Mouse (Mus musculus): ENCODE data around the gene Cep131.
A peak's percentile ranks its signal among the peaks of the same experiment; 100 is the strongest.

The Cep131 gene

GRCm38 (mm10) chr11:120085891-120086627, 568 bp downstream of the Cep131 start:
- Histone ChIP-seq H3K27me3 (ENCODE audit: insufficient read depth, low read length) (no peaks in the 10 kb centered on the region), H3K4me3 (replicated peaks; ENCODE audit: low read length) (peak overlapping the region; percentile 93), H3K4me1 (replicated peaks; ENCODE audit: low read depth, low read length) (peaks cover 69% of the 10 kb centered on the region), H3K9me3 (ENCODE audit: low read length) (no peaks in the 10 kb centered on the region), H3K36me3 (ENCODE audit: insufficient read depth, low read length) (peaks cover 34% of the 10 kb centered on the region)
- TF ChIP-seq CTCF (conservative IDR thresholded peaks at IDR 0.05; ENCODE audit: low read length) (no peak), NANOG (IDR thresholded peaks at IDR 0.05; ENCODE audit: borderline replicate concordance, low read length) (no peak), POU5F1 (IDR thresholded peaks at IDR 0.05; ENCODE audit: borderline replicate concordance, low read length) (no peak)

GRCm38 (mm10) chr11:120080282-120080681, 6.3 kb downstream of the Cep131 start:
- Histone ChIP-seq H3K27me3 (ENCODE audit: insufficient read depth, low read length) (no peaks in the 10 kb centered on the region), H3K36me3 (ENCODE audit: insufficient read depth, low read length) (peaks cover 80% of the 10 kb centered on the region), H3K4me1 (replicated peaks; ENCODE audit: low read depth, low read length) (peaks cover 45% of the 10 kb centered on the region), H3K4me3 (replicated peaks; ENCODE audit: low read length) (no peak overlapping the region), H3K9me3 (ENCODE audit: low read length) (peaks cover 20% of the 10 kb centered on the region)
- TF ChIP-seq POU5F1 (IDR thresholded peaks at IDR 0.05; ENCODE audit: borderline replicate concordance, low read length) (no peak), NANOG (IDR thresholded peaks at IDR 0.05; ENCODE audit: borderline replicate concordance, low read length) (no peak), CTCF (conservative IDR thresholded peaks at IDR 0.05; ENCODE audit: low read length) (no peak)

GRCm38 (mm10) chr11:120076191-120076590, 10.4 kb downstream of the Cep131 start:
- Histone ChIP-seq H3K4me1 (replicated peaks; ENCODE audit: low read depth, low read length) (peaks cover 60% of the 10 kb centered on the region), H3K9me3 (ENCODE audit: low read length) (peaks cover 20% of the 10 kb centered on the region), H3K36me3 (ENCODE audit: insufficient read depth, low read length) (peaks cover 89% of the 10 kb centered on the region), H3K4me3 (replicated peaks; ENCODE audit: low read length) (no peak overlapping the region), H3K27me3 (ENCODE audit: insufficient read depth, low read length) (no peaks in the 10 kb centered on the region)
- TF ChIP-seq CTCF (conservative IDR thresholded peaks at IDR 0.05; ENCODE audit: low read length) (no peak), POU5F1 (IDR thresholded peaks at IDR 0.05; ENCODE audit: borderline replicate concordance, low read length) (no peak), NANOG (IDR thresholded peaks at IDR 0.05; ENCODE audit: borderline replicate concordance, low read length) (no peak)

- Histone ChIP-seq H3K9me3 (ENCODE audit: low read length) (no peaks in the 10 kb centered on the region), H3K36me3 (ENCODE audit: insufficient read depth, low read length) (peaks cover 91% of the 10 kb centered on the region), H3K4me3 (replicated peaks; ENCODE audit: low read length) (0 out of 2 replicates have a peak overlapping the region, but pooled peaks have one; percentile 20), H3K27me3 (ENCODE audit: insufficient read depth, low read length) (no peaks in the 10 kb centered on the region), H3K4me1 (replicated peaks; ENCODE audit: low read depth, low read length) (peaks cover 91% of the 10 kb centered on the region)
- no peak for TF ChIP-seq POU5F1 (IDR thresholded peaks at IDR 0.05; ENCODE audit: borderline replicate concordance, low read length)
- TF ChIP-seq NANOG (IDR thresholded peaks at IDR 0.05; ENCODE audit: borderline replicate concordance, low read length) = no peak
- no peak for TF ChIP-seq CTCF (conservative IDR thresholded peaks at IDR 0.05; ENCODE audit: low read length)
These were observed 13.5 kb downstream of the Cep131 start for GRCm38 (mm10) chr11:120072986-120073647.

- H3K36me3 ChIP-seq (ENCODE audit: insufficient read depth, low read length) = peaks cover 91% of the 10 kb centered on the region
- TF ChIP-seq NANOG (IDR thresholded peaks at IDR 0.05; ENCODE audit: borderline replicate concordance, low read length) (no peak), POU5F1 (IDR thresholded peaks at IDR 0.05; ENCODE audit: borderline replicate concordance, low read length) (no peak), CTCF (conservative IDR thresholded peaks at IDR 0.05; ENCODE audit: low read length) (no peak)
- H3K27me3 ChIP-seq (ENCODE audit: insufficient read depth, low read length) = no peaks in the 10 kb centered on the region
- no peaks in the 10 kb centered on the region for H3K9me3 ChIP-seq (ENCODE audit: low read length)
- peak overlapping the region; percentile 7; the same call in 1 of the 2 replicates for H3K4me3 ChIP-seq (replicated peaks; ENCODE audit: low read length)
- H3K4me1 ChIP-seq (replicated peaks; ENCODE audit: low read depth, low read length) = peaks cover 97% of the 10 kb centered on the region
These were observed 14.8 kb downstream of the Cep131 start for GRCm38 (mm10) chr11:120071731-120072320.

- Histone ChIP-seq H3K4me1 (replicated peaks; ENCODE audit: low read depth, low read length) (peaks cover 94% of the 10 kb centered on the region), H3K4me3 (replicated peaks; ENCODE audit: low read length) (no peak overlapping the region), H3K36me3 (ENCODE audit: insufficient read depth, low read length) (peaks cover 91% of the 10 kb centered on the region), H3K27me3 (ENCODE audit: insufficient read depth, low read length) (no peaks in the 10 kb centered on the region), H3K9me3 (ENCODE audit: low read length) (no peaks in the 10 kb centered on the region)
- TF ChIP-seq POU5F1 (IDR thresholded peaks at IDR 0.05; ENCODE audit: borderline replicate concordance, low read length) (no peak), CTCF (conservative IDR thresholded peaks at IDR 0.05; ENCODE audit: low read length) (no peak), NANOG (IDR thresholded peaks at IDR 0.05; ENCODE audit: borderline replicate concordance, low read length) (no peak)
These were observed 15.6 kb downstream of the Cep131 start for GRCm38 (mm10) chr11:120071065-120071464.

- Histone ChIP-seq H3K36me3 (ENCODE audit: insufficient read depth, low read length) (peaks cover 88% of the 10 kb centered on the region), H3K4me3 (replicated peaks; ENCODE audit: low read length) (no peak overlapping the region), H3K27me3 (ENCODE audit: insufficient read depth, low read length) (no peaks in the 10 kb centered on the region), H3K4me1 (replicated peaks; ENCODE audit: low read depth, low read length) (peaks cover 94% of the 10 kb centered on the region), H3K9me3 (ENCODE audit: low read length) (no peaks in the 10 kb centered on the region)
- TF ChIP-seq CTCF (conservative IDR thresholded peaks at IDR 0.05; ENCODE audit: low read length) (no peak), POU5F1 (IDR thresholded peaks at IDR 0.05; ENCODE audit: borderline replicate concordance, low read length) (no peak), NANOG (IDR thresholded peaks at IDR 0.05; ENCODE audit: borderline replicate concordance, low read length) (no peak)
These were observed 16.2 kb downstream of the Cep131 start for GRCm38 (mm10) chr11:120070286-120070930.

GRCm38 (mm10) chr11:120069261-120069660, 17.4 kb downstream of the Cep131 start:
- no peaks in the 10 kb centered on the region for H3K9me3 ChIP-seq (ENCODE audit: low read length)
- TF ChIP-seq CTCF (conservative IDR thresholded peaks at IDR 0.05; ENCODE audit: low read length) = no peak
- TF ChIP-seq POU5F1 (IDR thresholded peaks at IDR 0.05; ENCODE audit: borderline replicate concordance, low read length) = no peak
- TF ChIP-seq NANOG (IDR thresholded peaks at IDR 0.05; ENCODE audit: borderline replicate concordance, low read length) = no peak
- peak overlapping the region; percentile 39; the same call in 1 of the 2 replicates for H3K4me3 ChIP-seq (replicated peaks; ENCODE audit: low read length)
- H3K27me3 ChIP-seq (ENCODE audit: insufficient read depth, low read length) = no peaks in the 10 kb centered on the region
- peaks cover 90% of the 10 kb centered on the region for H3K36me3 ChIP-seq (ENCODE audit: insufficient read depth, low read length)
- peaks cover 94% of the 10 kb centered on the region for H3K4me1 ChIP-seq (replicated peaks; ENCODE audit: low read depth, low read length)
